Mouse (Mus musculus): ENCODE measurements at regions not wholly inside any gene's neighbourhood (a gene's known extent, or its start where the extent isn't known, plus 50 kb on each side); places are given as distances from the start of the nearest gene placed in this dataset.
A peak's percentile ranks its signal among the peaks of the same experiment; 100 is the strongest.

DNA sequence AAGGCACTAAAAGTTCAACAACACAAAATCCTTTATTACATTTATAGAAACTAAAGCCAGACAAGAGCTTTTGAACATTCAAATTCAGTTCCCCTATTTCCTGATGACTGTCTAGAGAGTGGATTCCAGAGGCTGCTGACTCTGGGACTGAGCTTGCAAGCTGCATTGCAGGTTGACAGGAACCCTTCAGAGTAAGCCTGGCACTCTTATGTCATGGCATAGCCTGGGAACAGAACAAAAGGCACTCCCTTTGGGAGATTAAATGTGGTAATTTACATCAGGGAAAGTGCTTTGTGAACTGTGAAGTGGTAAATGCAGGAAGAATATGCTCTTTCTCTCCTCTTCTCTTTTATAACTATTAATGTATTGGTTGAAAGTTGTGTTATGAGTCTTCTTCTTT, 847.3 kb downstream of the Bcl11a start:
- H3K4me3 ChIP-seq, result no peak overlapping the region
- no peak for DNase-seq (ENCODE audit: low spot score in 2 of 2)
- TF ChIP-seq CTCF (conservative IDR thresholded peaks at IDR 0.05), result no peak
- no peak overlapping the region for H3K27ac ChIP-seq

DNA sequence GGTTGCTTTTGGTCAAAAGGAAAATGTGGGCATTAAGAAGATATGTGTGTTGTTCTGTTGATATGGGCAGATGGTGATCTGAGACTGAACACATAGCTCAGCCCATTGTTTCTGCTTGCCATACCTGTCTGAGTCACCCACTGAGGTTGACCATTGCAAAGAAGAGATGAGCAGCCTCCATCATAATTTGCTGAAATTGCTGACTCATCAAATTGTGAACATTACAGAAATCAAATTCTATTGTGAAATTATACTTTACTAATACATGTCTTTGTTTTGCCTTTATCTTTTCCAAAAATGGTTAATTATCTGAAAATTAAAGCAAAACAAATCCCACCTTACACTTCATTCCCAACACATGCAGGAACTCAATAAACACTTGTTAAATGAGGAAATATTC, 865.8 kb downstream of the Bcl11a start:
- Histone ChIP-seq H3K27ac (no peak overlapping the region), H3K4me3 (no peak overlapping the region)
- no peak for DNase-seq (ENCODE audit: low spot score in 2 of 2)
- TF ChIP-seq CTCF (conservative IDR thresholded peaks at IDR 0.05), result no peak

DNA sequence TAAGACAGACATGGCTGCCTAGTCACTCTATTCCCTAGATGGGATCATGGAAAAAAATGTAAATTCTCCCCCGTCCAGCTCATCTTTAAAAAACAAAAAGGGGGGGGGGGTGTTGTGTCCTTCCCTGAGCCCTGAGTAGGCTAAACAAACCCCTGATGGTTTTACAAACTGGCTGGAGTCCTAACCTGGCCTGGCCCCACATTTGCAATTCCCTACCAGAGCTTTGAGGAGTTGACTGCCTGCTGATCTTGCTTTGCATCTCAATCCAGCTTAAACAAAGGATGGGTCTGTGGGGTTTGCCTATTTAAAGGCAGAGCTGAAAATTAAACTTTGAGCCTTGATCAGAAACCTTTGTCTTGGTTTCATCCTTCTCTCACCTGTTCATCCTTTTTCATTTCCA, 873.3 kb downstream of the Bcl11a start:
- DNase-seq (ENCODE audit: low spot score in 2 of 2), result no peak
- Histone ChIP-seq H3K4me3 (no peak overlapping the region), H3K27ac (no peak overlapping the region)
- no peak for TF ChIP-seq CTCF (conservative IDR thresholded peaks at IDR 0.05)

DNA sequence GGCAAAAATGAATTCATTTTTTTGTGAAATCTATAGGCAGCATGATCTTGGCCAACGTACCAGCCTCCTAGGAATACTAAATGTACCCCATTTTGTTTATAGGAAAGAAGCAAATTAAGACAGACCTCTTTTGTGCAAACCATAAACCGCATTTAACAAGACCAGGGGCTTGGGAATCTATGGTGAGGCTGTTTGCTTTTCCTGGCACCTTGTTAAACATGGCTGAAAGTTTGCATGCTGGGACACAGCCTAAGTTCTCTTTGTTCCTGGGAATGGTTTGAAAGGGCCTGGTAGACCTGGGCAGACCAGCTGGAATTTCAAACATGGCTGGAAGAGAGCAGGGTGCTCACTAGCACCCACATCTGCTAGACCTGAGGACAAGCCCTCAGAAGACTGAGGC, 894.5 kb downstream of the Bcl11a start:
- Histone ChIP-seq H3K4me3 (no peak overlapping the region), H3K27ac (no peak overlapping the region)
- TF ChIP-seq CTCF (conservative IDR thresholded peaks at IDR 0.05), result no peak
- DNase-seq (ENCODE audit: low spot score in 2 of 2), result no peak

DNA sequence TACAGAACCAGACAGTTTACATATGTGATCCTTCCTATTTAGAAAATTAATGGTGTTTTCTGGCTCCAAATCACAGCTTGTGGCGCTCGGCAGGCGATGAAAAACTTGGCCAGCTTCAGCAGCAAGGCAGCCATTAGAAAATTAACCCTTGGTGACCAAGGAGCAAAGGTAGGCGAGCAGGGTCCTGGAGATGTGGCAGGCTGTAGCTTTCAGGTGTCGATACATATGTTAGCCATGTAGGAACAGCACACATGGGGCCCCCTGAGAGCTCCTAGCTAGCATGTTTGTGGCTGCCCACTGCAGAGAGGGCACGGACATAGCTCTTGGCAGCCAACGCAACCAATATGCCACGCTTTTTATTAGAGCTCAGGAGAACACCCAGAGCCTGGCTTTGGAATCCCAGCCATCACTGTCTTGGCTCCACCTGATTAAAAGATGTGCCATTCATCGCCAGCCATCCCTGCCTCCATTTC, 902.4 kb downstream of the Bcl11a start:
- Histone ChIP-seq H3K27ac (no peak overlapping the region), H3K4me3 (peak overlapping the region; percentile 38)
- no peak for DNase-seq (ENCODE audit: low spot score in 2 of 2)
- TF ChIP-seq CTCF (conservative IDR thresholded peaks at IDR 0.05), result no peak

DNA sequence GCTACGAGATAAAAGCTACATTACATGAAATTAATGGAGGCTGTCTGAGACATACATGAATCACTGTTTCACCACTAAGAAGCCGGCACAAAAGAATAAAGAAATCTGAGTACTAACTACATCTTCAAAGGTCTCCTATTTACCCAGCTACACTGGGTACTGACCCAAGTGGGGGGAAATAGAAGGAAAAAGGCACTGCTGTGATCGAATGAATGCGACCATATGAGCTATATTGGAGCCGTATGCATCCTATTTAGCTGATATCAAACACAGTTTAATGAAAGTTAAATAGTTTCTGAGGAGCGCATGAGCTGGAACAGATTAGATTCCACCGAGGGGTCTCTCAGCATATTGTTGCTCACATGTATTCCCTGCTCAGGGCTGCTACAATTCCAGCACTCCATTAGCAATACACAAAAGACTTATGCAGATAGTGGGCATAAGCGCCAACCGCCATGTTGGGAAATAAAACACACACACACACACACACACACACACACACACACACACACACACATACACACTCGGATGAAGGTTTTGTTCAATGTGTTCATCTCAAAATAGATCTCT, 905.3 kb downstream of the Bcl11a start:
- no peak for DNase-seq (ENCODE audit: low spot score in 2 of 2)
- H3K4me3 ChIP-seq, result no peak overlapping the region
- H3K27ac ChIP-seq, result no peak overlapping the region
- no peak for TF ChIP-seq CTCF (conservative IDR thresholded peaks at IDR 0.05)

DNA sequence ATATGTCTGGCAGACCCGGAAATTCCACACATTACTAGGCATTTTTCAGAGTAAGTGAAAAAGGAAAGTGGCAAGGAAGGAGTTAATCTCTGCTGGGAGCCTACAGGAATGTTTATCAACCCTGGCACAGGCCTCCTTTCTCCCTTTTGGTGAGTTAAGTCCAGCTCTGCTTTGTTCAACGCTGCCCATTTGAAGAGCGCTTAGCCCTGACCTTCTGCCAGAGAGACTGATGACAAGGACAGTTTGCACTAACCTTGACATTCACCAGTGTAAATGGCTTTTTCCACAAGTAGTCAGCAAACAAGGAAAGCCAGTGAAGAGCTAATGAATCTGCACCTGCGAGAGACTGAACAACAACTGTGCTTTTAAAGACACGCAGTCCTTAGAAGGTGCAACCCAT, 927.6 kb downstream of the Bcl11a start:
- Histone ChIP-seq H3K27ac (no peak overlapping the region), H3K4me3 (no peak overlapping the region)
- TF ChIP-seq CTCF (conservative IDR thresholded peaks at IDR 0.05), result no peak
- no peak for DNase-seq (ENCODE audit: low spot score in 2 of 2)

DNA sequence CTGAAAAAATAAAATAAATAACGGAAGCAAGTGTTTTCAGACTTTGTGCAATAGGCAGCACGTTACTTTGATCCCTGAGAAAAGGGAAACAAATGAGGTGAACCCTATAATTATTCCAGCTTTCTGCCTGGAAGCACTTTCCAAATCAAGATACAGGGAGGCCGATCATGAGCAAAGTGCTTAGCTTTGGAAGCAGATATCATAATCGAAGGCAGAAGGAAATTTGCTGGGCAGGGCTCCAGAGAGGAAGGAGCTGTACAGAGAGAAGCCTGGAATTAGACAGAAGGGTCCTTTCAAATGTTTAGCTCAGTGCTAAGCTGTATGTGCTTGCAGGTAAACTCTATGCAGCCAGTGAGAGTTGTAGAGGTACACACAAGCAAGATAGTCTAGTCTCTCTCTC, 948.9 kb downstream of the Bcl11a start:
- H3K4me3 ChIP-seq, result no peak overlapping the region
- no peak overlapping the region for H3K27ac ChIP-seq
- no peak for DNase-seq (ENCODE audit: low spot score in 2 of 2)
- no peak for TF ChIP-seq CTCF (conservative IDR thresholded peaks at IDR 0.05)

DNA sequence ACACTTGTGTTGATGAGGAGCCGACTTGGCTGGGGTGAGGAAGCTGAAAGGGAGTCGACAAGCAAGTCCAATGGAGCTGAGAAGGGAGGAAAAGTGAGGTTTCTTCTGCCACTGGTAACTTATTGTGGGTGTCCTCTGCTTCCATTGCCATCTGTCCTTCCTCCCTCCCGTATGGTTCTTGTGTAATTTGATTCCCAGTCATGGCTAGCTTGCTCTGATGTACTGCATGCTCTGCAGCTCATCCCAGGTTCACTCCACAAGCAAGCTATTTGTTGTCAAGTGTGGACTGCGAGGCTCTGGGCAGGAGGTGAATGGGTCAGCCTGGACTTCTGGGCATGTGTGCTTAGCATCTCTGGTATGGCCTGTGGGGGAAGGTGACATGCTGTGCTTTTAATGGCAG, 963.1 kb downstream of the Bcl11a start:
- H3K27ac ChIP-seq, result peak overlapping the region; percentile 57; the same call in 1 of the 2 replicates
- peak; percentile 10 to 30 for DNase-seq (ENCODE audit: low spot score in 2 of 2)
- TF ChIP-seq CTCF (conservative IDR thresholded peaks at IDR 0.05), result no peak

DNA sequence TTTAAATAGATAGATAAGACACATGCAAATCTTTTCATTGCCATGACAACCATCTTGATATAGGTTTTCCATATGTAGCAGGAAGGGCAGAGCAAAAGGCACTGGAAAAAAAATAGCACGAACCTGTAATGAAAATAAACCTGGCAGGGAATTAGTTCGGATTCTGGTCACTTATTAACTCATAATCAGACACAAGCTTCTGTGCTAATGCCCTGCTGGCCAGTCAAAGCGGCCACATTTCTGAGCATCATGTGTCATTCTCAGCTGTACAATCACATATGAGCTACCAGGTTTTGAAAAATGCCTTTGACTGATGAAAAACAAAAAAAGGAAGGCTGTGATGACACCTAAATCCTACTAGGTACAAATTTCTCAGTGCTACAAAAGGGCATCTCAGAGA, 964.9 kb downstream of the Bcl11a start:
- TF ChIP-seq CTCF (conservative IDR thresholded peaks at IDR 0.05), result no peak
- no peak overlapping the region for H3K4me3 ChIP-seq
- no peak overlapping the region for H3K27ac ChIP-seq
- no peak for DNase-seq (ENCODE audit: low spot score in 2 of 2)

More for the DNA sequence above, 963.1 kb downstream of the Bcl11a start:
- H3K4me3 ChIP-seq, result no peak overlapping the region

DNA sequence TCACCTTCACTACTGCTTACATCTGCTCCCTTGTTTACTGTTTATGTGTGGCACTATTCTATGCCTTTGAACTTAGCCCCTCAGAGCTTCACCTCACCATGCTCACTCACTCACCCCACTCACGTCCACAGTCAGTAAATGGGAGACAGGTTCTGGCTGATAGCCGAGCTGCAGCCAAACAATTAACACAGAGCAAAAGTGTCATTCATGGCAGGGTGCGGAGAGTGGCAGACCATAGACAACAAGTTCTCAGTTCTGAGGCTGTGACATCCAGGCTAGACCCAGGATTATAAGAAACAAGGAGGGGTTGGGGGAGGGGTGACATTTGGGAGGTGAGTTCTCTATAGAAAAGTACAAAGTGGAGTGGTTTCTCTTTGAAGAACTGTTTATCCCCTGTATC, 967.5 kb downstream of the Bcl11a start:
- no peak overlapping the region for H3K27ac ChIP-seq
- TF ChIP-seq CTCF (conservative IDR thresholded peaks at IDR 0.05), result no peak
- no peak overlapping the region for H3K4me3 ChIP-seq
- no peak for DNase-seq (ENCODE audit: low spot score in 2 of 2)

DNA sequence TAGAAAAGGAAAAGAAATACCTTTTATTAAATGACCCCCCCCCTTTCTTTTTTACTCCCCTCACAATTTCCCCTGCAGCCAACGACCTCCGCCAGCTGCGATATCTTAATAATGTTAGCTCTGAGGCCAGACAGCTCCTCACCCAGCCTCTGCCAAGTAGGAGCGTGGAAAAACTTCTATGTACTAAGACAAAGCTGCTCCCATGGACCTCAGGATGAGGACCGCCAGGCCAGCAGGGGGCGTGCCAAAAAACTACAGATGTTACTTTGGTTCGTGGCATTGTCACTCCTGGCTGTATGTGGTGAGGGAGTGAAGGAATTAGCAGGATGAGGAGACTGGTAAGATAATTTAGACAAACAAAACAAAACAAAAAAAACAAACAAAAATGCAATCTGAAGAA, 968.1 kb downstream of the Bcl11a start:
- peak; percentile 47 for TF ChIP-seq CTCF (conservative IDR thresholded peaks at IDR 0.05)
- Histone ChIP-seq H3K27ac (no peak overlapping the region), H3K4me3 (no peak overlapping the region)
- no peak for DNase-seq (ENCODE audit: low spot score in 2 of 2)

DNA sequence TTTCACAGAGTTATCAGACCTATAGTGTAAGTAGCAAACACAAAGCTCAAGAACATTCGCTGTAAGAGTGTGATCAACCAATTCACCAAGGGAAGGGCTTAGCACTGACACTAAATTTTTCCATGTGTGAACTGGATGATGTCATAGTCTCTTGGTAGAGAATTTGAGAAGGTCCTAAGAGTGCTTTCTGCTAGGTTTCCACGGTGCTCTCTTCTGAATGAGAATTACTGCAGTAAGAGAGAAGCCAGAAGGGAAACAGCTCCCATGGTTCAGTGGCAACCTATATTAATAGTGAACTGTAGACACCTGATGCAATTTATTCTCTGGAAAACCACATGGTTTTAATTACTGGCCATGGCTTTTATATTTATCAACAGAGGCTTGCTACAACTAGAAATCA, 977.8 kb downstream of the Bcl11a start:
- TF ChIP-seq CTCF (conservative IDR thresholded peaks at IDR 0.05), result no peak
- DNase-seq (ENCODE audit: low spot score in 2 of 2), result no peak

DNA sequence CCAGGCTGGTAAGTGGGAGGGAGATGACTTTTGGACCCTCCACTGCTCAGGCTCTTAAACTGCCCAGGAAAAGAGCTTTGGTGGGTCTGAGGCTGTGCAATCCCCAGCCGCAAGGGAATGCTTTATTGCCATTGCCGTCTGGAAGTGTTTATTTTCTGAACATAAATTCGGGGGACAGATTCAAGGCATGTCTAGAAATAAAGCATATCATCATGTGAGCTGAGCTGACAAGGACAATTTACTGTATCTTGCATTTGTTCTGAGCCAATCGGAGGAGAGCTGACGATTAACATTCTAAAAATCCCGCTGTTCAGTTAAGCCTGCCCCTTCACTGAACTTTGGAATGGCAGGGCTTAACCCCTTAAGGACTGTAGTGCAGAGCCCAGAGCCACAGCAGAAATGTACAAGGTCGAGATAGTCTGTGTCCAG, 979.3 kb downstream of the Bcl11a start:
- H3K4me3 ChIP-seq, result no peak overlapping the region
- TF ChIP-seq CTCF (conservative IDR thresholded peaks at IDR 0.05), result no peak
- DNase-seq (ENCODE audit: low spot score in 2 of 2), result no peak

More for the DNA sequence above, 977.8 kb downstream of the Bcl11a start:
- Histone ChIP-seq H3K27ac (no peak overlapping the region), H3K4me3 (no peak overlapping the region)

DNA sequence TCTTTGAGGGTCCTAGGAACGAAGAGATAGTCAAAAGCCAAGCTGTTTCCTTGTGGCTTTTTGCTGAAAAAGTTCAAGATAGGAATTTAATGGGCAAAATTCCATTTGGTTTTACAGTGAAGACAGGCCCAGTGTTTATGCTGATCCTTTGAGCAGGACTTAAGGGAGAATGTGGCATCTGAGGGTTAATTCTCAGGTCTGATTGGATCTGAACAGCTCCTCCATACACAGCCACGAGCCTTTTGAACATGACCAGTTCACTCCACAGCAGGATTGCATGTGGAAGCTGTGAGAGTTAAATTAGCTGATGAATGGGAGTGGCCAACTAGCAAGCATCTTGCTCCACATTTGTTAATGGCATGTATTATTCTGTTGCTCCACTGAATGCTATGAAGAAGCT, 979.7 kb downstream of the Bcl11a start:
- no peak for DNase-seq (ENCODE audit: low spot score in 2 of 2)
- Histone ChIP-seq H3K27ac (no peak overlapping the region), H3K4me3 (no peak overlapping the region)
- no peak for TF ChIP-seq CTCF (conservative IDR thresholded peaks at IDR 0.05)

More for the DNA sequence above, 979.3 kb downstream of the Bcl11a start:
- no peak overlapping the region for H3K27ac ChIP-seq

Data from layer of hippocampus, adult 2 months (tissue).